Mouse (Mus musculus) central nervous system, embryonic 14 days (tissue): Measurements from ENCODE around the gene Gm11564. TPM values are rescaled to one million over a fixed set of nuclear protein-coding genes. Genes with fewer than 3 reads are reported as not detected.

Experiments
- polyA plus RNA-seq: library from polyadenylated mRNA; depleted of rRNA; stranded (reverse); fragments of >200 nt; gene quantifications from 2 replicates; pipeline ENCODE4 v1.2.3, GENCODE M21; 2012; rRNA removed

Gene Gm11564
- not detected in 2 replicates for polyA plus RNA-seq

DNA sequence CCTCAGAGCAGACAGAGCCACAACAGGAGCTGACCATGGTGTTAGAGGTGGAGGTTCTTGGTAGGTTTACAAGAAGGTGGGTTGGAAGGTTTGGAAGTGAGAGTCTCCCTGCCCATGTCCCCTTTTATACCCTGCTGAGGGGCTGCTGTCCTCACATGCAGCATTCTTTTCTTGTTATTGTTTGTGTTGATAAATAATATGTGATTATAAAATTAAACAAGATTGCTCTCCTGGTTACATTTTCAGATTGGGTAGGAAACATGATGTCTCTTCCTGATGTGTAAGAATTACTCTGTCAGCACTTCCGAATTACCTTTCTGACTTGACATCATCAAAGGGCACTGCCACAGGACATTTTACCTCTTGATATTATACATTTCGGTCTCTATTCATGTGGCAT, at the start of gene Gm11564:
Gene Gm11564, minus strand, starts transcription at position 101 of the 400 bp plus-strand sequence.

DNA sequence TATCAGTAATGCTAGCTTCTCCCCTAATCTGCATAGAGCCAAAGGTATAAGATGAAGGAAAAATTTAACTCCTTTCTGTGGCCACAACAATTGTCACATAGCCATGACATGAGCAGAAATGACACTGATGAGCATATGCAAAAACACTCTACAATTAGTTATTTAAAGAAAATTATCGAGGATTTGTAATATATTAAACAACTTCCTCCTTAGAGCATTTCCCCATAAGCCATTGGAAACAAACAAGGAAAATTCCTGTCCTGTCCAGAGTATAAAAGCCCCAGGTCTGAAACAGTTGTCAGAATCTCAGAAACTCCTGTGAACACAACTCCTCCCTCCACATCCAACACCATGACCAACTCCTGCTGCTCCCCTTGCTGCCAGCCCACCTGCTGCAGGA, 48.7 kb upstream of the Gm11564 start, which contains the start of gene Gm11559:
Gene Gm11559, plus strand, starts transcription at position 301 of the 400 bp plus-strand sequence.

DNA sequence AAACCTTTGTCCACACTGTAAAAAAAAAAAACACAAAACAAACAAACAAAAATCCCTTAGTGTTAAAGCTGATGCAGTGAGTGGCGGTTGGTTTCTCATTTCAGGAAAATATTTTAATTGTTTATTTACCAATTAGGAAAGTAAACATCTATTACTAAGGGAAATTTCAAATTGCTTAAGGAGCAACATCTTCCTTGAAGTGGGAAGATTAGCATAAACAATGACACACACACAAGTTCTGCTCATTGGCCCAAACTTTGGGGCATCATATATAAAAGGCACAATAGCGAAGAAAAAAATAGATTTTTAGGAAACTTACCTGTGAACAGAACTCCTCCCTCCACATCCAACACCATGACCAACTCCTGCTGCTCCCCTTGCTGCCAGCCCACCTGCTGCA, 42.2 kb upstream of the Gm11564 start, which contains the start of gene Gm11568:
Gene Gm11568, plus strand, starts transcription at position 301 of the 400 bp plus-strand sequence.

DNA sequence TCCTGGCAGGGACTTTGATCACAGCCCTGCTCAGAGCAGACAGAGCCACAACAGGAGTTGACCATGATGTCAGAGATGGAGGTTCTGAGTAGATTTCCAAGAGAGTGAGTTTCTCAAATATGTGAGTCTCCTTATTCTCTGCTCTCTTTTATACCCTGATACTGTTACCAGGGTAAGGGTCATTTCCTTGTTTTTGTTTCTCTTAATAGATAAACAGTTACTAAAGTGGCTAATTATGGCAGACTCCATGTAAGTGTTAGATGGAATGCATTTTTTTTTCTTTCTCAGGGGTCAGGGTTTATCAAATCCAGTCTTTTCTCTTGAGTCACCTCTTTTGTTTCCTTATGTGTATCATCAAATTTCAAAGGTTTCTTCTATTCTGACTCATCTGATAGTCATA, 36.0 kb upstream of the Gm11564 start, which contains the start of gene Krtap4-16:
Gene Krtap4-16, minus strand, starts transcription at position 101 of the 400 bp plus-strand sequence.

DNA sequence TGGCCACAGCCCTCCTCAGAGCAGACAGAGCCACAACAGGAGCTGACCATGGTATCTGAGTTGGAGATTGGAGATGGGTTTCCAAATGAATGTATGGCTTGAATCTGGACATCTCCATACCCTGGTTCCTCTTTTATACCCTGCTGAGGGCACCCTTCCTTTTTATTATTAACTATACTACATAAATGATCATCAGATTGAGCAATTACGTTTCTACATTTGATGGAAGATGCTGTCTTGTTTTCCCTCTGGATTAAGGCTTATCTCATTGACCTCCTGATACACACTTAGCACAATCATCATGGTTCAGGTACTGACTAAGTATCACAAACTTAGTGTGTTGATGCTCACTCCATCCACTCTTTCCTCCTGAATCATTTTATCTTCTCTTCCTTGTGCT, 22.5 kb upstream of the Gm11564 start, which contains the start of gene 2300003K06Rik:
Gene 2300003K06Rik, minus strand, starts transcription at position 101 of the 400 bp plus-strand sequence.

DNA sequence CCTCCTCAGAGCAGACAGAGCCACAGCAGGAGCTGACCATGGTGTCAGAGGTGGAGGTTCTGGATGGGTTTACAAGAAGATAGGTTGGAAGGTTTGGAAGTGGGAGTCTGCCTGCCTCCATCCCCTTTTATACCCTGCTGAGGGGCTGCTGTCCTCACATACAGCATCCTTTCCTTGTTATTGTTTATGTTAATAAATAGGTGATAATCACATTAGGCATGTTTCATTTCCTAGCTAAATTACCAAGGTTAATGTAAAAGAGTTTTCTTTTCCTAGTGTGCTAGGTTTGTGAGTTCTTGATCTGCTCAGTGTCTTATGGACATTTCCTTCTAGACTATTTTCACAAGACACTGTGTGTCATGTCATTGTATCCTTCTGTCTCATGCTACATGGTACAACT, 5.7 kb downstream of the Gm11564 start, which contains the start of gene Krtap4-13:
Gene Krtap4-13, minus strand, starts transcription at position 101 of the 400 bp plus-strand sequence.

DNA sequence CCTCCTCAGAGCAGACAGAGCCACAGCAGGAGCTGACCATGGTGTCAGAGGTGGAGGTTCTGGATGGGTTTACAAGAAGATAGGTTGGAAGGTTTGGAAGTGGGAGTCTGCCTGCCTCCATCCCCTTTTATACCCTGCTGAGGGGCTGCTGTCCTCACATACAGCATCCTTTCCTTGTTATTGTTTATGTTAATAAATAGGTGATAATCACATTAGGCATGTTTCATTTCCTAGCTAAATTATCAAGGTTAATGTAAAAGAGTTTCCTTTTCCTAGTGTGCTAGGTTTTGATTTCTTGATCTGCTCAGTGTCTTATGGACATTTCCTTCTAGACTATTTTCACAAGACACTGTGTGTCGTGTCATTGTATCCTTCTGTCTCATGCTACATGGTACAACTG, 11.1 kb downstream of the Gm11564 start, which contains the start of gene Gm11554:
Gene Gm11554, minus strand, starts transcription at position 101 of the 400 bp plus-strand sequence.

DNA sequence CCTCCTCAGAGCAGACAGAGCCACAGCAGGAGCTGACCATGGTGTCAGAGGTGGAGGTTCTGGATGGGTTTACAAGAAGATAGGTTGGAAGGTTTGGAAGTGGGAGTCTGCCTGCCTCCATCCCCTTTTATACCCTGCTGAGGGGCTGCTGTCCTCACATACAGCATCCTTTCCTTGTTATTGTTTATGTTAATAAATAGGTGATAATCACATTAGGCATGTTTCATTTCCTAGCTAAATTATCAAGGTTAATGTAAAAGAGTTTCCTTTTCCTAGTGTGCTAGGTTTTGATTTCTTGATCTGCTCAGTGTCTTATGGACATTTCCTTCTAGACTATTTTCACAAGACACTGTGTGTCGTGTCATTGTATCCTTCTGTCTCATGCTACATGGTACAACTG, 16.6 kb downstream of the Gm11564 start, which contains the start of gene Gm11569:
Gene Gm11569, minus strand, starts transcription at position 101 of the 400 bp plus-strand sequence.

DNA sequence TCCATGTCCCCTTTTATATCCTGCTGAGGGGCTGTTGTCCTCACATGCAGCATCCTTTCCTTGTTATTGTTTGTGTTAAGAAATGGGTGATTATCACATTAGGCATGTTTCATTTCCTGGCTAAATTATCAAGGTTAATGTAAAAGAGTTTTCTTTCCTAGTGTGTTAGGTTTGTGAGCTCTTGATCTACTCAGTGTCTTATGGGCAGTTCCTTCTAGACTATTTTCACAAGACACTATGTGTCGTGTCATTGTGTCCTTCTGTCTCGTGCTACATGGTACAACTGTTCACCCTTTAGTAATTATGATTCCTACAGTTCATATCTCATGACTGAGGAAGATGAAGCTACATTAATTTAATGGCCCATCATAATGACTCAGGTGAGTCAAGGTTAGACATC, 22.1 kb downstream of the Gm11564 start, which contains the start of gene Gm11596:
Gene Gm11596, minus strand, starts transcription at position 101 of the 400 bp plus-strand sequence.

DNA sequence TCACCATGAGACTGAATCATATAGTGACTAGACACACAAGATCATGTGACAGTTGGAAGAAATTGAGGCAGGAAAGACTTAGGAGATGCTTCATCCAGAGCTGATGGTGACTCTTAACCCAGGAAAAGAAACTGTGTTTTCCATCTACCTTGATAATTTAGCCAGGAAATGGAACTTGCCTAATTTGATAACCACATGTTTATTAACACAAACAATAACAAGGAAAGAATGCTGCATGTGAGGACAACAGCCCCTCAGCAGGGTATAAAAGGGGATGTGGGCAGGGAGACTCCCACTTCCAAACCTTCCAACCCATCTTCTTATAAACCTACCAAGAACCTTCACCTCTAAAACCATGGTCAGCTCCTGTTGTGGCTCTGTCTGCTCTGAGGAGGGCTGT, 30.6 kb downstream of the Gm11564 start, which contains the start of gene Krtap4-9:
Gene Krtap4-9, plus strand, starts transcription at position 301 of the 400 bp plus-strand sequence.

DNA sequence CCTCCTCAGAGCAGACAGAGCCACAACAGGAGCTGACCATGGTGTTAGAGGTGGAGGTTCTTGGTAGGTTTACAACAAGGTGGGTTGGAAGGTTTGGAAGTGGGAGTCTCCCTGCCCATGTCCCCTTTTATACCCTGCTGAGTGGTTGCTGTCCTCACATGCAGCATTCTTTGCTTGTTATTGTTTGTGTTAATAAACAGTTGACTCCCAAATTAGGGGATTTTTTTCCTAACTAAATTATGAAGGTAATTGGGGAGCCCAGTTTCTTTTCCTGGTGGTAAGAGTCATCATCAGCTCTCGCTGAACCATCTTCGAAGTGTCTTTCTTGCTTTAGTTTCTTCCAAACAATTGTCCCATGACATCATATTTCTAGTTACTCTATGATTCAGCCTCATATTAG, 34.9 kb downstream of the Gm11564 start, which contains the start of gene Krtap4-8:
Gene Krtap4-8, minus strand, starts transcription at position 101 of the 400 bp plus-strand sequence.

DNA sequence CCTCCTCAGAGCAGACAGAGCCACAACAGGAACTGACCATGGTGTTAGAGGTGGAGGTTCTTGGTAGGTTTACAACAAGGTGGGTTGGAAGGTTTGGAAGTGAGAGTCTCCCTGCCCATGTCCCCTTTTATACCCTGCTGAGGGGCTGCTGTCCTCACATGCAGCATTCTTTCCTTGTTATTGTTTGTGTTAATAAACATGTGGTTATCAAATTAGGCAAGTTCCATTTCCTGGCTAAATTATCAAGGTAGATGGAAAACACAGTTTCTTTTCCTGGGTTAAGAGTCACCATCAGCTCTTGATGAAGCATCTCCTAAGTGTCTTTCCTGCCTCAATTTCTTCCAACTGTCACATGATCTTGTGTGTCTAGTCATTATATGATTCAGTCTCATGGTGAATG, 42.7 kb downstream of the Gm11564 start, which contains the start of gene Gm11595:
Gene Gm11595, minus strand, starts transcription at position 101 of the 400 bp plus-strand sequence.

Other genes with a start within 250 kb of the Gm11564 start
- not detected in 2 replicates for gene Krtap3-1, start 249.0 kb downstream of the Gm11564 start, polyA plus RNA-seq
- not detected in 2 replicates for gene Krtap1-5, start 234.7 kb downstream of the Gm11564 start, polyA plus RNA-seq
- gene Krtap1-4, start 232.0 kb downstream of the Gm11564 start, polyA plus RNA-seq: not detected in 2 replicates
- gene Krtap1-3, start 224.3 kb downstream of the Gm11564 start, polyA plus RNA-seq: not detected in 2 replicates
- gene Krtap9-3, start 217.6 kb downstream of the Gm11564 start, polyA plus RNA-seq: not detected in 2 replicates
- gene Gm11938, start 212.4 kb downstream of the Gm11564 start, polyA plus RNA-seq: not detected in 2 replicates
- not detected in 2 replicates for gene Gm11937, start 205.5 kb downstream of the Gm11564 start, polyA plus RNA-seq
- not detected in 2 replicates for gene Krtap2-4, start 200.8 kb downstream of the Gm11564 start, polyA plus RNA-seq
- gene Gm11562, start 195.2 kb downstream of the Gm11564 start, polyA plus RNA-seq: not detected in 2 replicates
- not detected in 2 replicates for gene Krtap4-1, start 187.4 kb downstream of the Gm11564 start, polyA plus RNA-seq
- gene Krtap4-2, start 180.6 kb downstream of the Gm11564 start, polyA plus RNA-seq: not detected in 2 replicates
- gene Krtap4-7, start 171.6 kb downstream of the Gm11564 start, polyA plus RNA-seq: not detected in 2 replicates
- gene Gm11555, start 165.4 kb downstream of the Gm11564 start, polyA plus RNA-seq: not detected in 2 replicates
- not detected in 2 replicates for gene Gm11563, start 156.7 kb downstream of the Gm11564 start, polyA plus RNA-seq
- not detected in 2 replicates for gene Krtap4-6, start 149.7 kb downstream of the Gm11564 start, polyA plus RNA-seq
- gene Gm14190, start 124.9 kb downstream of the Gm11564 start, polyA plus RNA-seq: not detected in 2 replicates
- gene Gm14180, start 81.4 kb downstream of the Gm11564 start, polyA plus RNA-seq: not detected in 2 replicates
- not detected in 2 replicates for gene Gm11595, start 42.8 kb downstream of the Gm11564 start, polyA plus RNA-seq
- not detected in 2 replicates for gene Krtap4-8, start 35.0 kb downstream of the Gm11564 start, polyA plus RNA-seq
- not detected in 2 replicates for gene Krtap4-9, start 30.5 kb downstream of the Gm11564 start, polyA plus RNA-seq
- not detected in 2 replicates for gene Gm11596, start 22.2 kb downstream of the Gm11564 start, polyA plus RNA-seq
- not detected in 2 replicates for gene Gm11569, start 16.7 kb downstream of the Gm11564 start, polyA plus RNA-seq
- not detected in 2 replicates for gene Gm11554, start 11.2 kb downstream of the Gm11564 start, polyA plus RNA-seq
- not detected in 2 replicates for gene Krtap4-13, start 5.8 kb downstream of the Gm11564 start, polyA plus RNA-seq
- not detected in 2 replicates for gene 2300003K06Rik, start 22.4 kb upstream of the Gm11564 start, polyA plus RNA-seq
- gene Krtap4-16, start 35.9 kb upstream of the Gm11564 start, polyA plus RNA-seq: not detected in 2 replicates
- gene Gm11568, start 42.3 kb upstream of the Gm11564 start, polyA plus RNA-seq: not detected in 2 replicates
- not detected in 2 replicates for gene Gm11559, start 48.8 kb upstream of the Gm11564 start, polyA plus RNA-seq
- gene Krtap9-1, start 57.7 kb upstream of the Gm11564 start, polyA plus RNA-seq: not detected in 2 replicates
- not detected in 2 replicates for gene Gm11567, start 63.5 kb upstream of the Gm11564 start, polyA plus RNA-seq
- not detected in 2 replicates for gene Krtap31-1, start 92.3 kb upstream of the Gm11564 start, polyA plus RNA-seq
- not detected in 2 replicates for gene Gm11565, start 99.1 kb upstream of the Gm11564 start, polyA plus RNA-seq
- not detected in 2 replicates for gene Krtap31-2, start 120.6 kb upstream of the Gm11564 start, polyA plus RNA-seq
- not detected in 2 replicates for gene Krtap9-5, start 132.8 kb upstream of the Gm11564 start, polyA plus RNA-seq
- not detected in 2 replicates for gene Krtap29-1, start 163.4 kb upstream of the Gm11564 start, polyA plus RNA-seq
- not detected in 2 replicates for gene Krtap16-1, start 170.9 kb upstream of the Gm11564 start, polyA plus RNA-seq
- gene Krtap17-1, start 178.3 kb upstream of the Gm11564 start, polyA plus RNA-seq: 0.29 and 0.34 TPM in 2 replicates
- gene Krt33a, start 200.5 kb upstream of the Gm11564 start, polyA plus RNA-seq: not detected in 2 replicates
- 0.16 TPM in 1 of 2 replicates, not detected in the other for gene Krt33b, start 214.2 kb upstream of the Gm11564 start, polyA plus RNA-seq
- not detected in 2 replicates for gene Krt34, start 225.9 kb upstream of the Gm11564 start, polyA plus RNA-seq
- not detected in 2 replicates for gene Krt31, start 234.9 kb upstream of the Gm11564 start, polyA plus RNA-seq